Mouse (Mus musculus) leukemia stem cell, adult 10-12 weeks (primary cell): ENCODE results near the gene Chst11. TPM values are rescaled to one million over a fixed set of nuclear protein-coding genes. Genes with fewer than 3 reads are reported as not detected.

ENCODE experiments used
- polyA plus RNA-seq: library from polyadenylated mRNA; stranded (reverse); fragments of >175 nt; gene quantifications from 2 replicates; pipeline ENCODE4 v1.2.3, GENCODE M21; 2012; ENCODE audit warnings: low replicate concordance

Gene Chst11
- polyA plus RNA-seq: 5.6 and 7.6 TPM in 2 replicates

GRCm38 (mm10) chr10:82984950-82985699, at the start of gene Chst11:
Gene Chst11 (plus strand): TSS chr10:82985498.

Other genes starting within 250 kb of the Chst11 start
- 28.4 and 32.5 TPM in 2 replicates for gene Nfyb, start 221.4 kb upstream of the Chst11 start, polyA plus RNA-seq
- gene Txnrd1, start 151.5 kb upstream of the Chst11 start, polyA plus RNA-seq: 126 and 146 TPM in 2 replicates
- gene Eid3, start 118.9 kb upstream of the Chst11 start, polyA plus RNA-seq: 0.85 and 1.6 TPM in 2 replicates